Mouse (Mus musculus) lung, postnatal 0 days (tissue): ENCODE data around the gene Nlrc5.

Experiments
- CTCF ChIP-seq: IDR thresholded peaks from 2 replicates; pipeline ENCODE4 v1.5.1; 2016; ENCODE audit warnings: antibody characterized with exemption, mild to moderate bottlenecking
- EP300 ChIP-seq: IDR thresholded peaks from 2 replicates; pipeline ENCODE4 v1.6.1; 2016; ENCODE audit warnings: antibody characterized with exemption, mild to moderate bottlenecking, control low read depth

GRCm38 (mm10) chr8:94540025-94540424, 105.9 kb downstream of the Nlrc5 start:
- no peak for TF ChIP-seq CTCF
- TF ChIP-seq EP300 = no peak
